Mouse (Mus musculus): ENCODE measurements around the gene Wdr75.

The Wdr75 gene

GRCm38 (mm10) chr1:45794969-45795908 is at the start of gene Wdr75:
TSS of gene Wdr75 (plus strand) at chr1:45795166.
- peak; percentile 91 for DNase-seq (ENCODE audit: extremely low read depth, insufficient read length, low spot score)

DNA sequence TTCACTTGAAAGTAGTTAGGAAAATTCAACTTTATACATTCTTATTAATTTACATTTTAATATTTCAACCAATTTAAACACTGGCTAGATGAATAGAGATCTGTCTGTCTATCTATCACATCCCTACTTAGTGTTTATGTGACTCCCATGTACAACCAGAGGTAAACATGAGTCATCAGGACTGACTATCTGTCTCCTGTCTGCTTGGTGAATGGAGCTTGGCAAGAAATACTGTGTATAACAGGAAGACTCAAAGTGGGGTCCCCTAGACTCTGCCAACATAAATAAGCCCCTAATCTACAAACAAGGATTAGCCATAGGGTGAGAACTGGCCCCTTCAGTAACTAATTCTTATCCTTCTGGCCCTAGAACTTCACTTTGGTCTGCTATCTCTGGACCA is 39.1 kb upstream of the Wdr75 start:
- DNase-seq (ENCODE audit: extremely low read depth, insufficient read length, low spot score): no peak

GRCm38 (mm10) chr1:45756707-45757106 is 38.3 kb upstream of the Wdr75 start:
- DNase-seq (ENCODE audit: extremely low read depth, insufficient read length, low spot score): peak; percentile 39

DNA sequence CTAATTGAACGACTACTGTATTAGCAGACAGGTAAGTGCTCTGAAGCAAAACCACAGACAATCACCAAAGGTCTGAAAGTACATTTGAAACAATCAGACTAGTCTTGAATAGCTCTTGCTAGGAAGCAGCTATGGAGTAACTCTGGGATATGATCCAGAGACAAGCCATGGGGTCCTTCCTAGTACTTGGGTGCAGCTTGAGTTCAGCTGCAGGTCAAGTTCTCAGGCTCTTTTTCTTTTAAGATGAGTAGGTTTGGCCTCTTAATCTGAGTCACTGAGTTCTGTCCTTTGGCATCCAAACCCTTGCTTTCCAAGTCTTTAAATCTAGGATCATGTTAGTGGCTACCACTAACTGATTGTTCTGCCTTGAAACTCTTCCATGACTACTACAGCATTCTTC is 37.0 kb upstream of the Wdr75 start:
- DNase-seq (ENCODE audit: extremely low read depth, insufficient read length, low spot score): no peak

DNA sequence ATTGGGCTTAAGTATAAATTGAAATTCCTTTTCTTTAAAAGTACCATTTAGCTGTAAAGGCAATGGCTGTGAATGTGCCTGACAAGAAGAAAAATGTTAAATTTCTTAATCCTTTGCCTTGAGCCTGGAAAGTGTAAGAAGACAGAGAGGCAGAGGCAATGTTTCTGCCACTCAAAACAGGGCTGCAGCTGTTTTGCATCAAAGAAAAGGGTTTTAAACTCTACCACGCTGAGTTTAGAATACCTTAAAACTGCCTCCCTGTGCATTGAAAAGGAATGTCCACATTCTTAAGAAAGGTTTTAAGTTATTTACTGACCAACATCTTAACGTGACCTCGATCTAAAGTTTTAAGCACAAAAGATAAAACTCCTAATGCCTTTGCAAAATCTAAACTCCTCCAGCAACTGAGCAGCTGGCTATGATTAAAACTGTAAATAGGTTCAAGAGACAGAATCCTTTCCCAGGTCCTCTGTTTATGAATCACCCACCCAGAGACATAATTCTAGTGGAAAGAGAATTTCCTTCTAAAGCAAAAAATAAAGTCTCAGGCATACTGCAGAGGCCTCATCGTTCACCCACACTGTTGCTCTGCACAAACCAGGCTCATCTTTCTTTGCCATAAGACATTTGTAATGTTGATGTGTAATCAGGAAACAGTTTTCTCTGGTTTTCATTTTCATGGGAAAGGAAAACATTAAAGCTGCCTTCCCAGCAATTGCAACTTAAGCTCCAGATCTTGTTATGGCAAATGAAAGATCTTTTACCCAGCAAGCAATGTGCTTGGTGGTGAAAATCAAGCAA is 34.1 kb upstream of the Wdr75 start:
- DNase-seq (ENCODE audit: extremely low read depth, insufficient read length, low spot score): no peak

DNA sequence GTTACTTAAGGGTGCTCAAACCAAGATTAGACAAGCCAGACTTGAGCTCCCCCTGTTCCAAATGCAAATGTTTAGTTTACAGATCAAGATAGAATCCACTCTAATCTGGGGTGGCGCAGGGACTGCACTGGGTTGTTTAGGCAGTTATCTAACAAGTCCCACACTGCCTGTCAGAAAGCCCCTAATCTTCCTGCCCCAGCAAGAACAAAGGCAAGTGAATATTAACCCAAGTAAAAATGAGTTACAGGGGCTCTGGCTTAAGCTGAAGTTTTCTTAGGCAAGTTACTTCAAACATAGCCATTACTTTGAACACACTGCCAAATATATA is 33.5 kb upstream of the Wdr75 start:
- no peak for DNase-seq (ENCODE audit: extremely low read depth, insufficient read length, low spot score)

DNA sequence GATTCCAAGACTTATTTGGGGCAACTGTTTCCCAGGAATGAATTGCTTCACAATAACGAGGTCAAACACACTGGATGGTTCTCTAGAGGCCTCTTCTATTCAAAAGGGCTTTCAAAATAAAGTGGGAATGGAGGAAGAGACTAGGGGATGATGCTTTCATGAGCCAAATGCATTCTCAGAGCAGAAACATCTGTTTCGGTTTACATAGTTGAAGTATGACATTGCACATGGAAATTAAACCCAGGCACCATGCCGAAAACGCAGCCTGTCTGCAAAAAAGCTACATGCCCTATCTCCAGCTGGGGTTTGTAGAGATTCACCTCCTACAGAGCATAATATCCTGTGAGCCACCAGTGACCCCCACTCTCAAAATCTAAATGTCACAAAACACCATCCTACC is 29.3 kb upstream of the Wdr75 start:
- DNase-seq (ENCODE audit: extremely low read depth, insufficient read length, low spot score): no peak

DNA sequence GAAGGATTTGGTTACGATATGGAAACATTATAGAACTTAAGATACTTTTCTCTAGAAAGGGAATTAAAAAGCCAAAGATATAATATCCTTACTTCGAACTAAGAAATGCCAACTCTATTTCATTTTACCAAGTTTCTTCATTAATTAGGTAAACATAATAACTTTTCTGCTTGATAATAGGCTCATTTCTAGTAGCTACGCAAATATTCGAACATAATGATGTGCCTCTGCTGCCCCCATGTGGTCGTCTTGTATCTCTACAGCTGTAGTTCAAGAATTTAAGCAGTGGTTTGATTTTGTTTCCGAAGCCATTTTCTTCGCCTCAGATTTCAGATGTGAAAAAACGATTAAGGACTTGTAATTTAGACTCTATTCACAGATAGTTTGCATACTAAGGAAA is 28.8 kb upstream of the Wdr75 start:
- DNase-seq (ENCODE audit: extremely low read depth, insufficient read length, low spot score): peak; percentile 13

- no peak for DNase-seq (ENCODE audit: extremely low read depth, insufficient read length, low spot score)
Observed at GRCm38 (mm10) chr1:45767533-45767932, 27.4 kb upstream of the Wdr75 start.

DNA sequence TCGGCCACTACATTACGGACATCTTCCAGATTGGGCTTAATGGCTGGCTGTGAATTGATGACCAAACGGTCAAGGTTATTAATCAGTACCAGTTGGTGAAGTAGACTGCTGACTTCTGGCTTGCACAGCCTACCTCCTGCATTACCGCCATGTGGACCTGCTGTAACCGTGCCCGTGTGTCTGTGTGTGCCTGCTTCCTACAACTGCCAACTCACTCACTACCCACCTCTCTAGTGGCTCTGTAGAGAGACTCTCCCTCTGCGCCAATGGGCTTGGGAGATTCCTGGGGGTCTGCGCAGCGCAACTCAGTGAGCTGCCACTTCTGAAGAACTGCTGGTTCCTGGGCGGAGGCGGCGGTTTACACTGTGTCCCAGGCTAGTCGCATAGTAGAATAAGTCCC is 25.6 kb upstream of the Wdr75 start:
- no peak for DNase-seq (ENCODE audit: extremely low read depth, insufficient read length, low spot score)

DNA sequence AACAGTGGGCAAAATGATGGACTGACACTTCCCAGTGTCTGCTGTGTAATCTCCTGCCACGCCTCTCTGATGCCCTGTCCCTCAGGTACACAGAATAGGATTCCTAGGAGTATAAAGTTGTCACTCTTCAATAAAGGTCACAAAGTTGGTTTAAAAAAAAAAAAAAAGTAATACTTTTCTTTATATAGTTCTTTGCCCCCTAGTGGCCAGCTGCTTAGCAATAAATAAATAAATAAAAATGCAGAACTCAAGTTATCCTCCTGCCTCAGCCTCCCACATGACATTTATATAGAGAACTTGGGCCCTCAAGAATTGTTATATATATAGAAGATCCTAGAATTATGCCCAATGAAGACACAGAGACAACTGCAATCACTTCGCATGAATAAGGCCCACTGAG is 24.9 kb upstream of the Wdr75 start:
- DNase-seq (ENCODE audit: extremely low read depth, insufficient read length, low spot score): no peak

DNA sequence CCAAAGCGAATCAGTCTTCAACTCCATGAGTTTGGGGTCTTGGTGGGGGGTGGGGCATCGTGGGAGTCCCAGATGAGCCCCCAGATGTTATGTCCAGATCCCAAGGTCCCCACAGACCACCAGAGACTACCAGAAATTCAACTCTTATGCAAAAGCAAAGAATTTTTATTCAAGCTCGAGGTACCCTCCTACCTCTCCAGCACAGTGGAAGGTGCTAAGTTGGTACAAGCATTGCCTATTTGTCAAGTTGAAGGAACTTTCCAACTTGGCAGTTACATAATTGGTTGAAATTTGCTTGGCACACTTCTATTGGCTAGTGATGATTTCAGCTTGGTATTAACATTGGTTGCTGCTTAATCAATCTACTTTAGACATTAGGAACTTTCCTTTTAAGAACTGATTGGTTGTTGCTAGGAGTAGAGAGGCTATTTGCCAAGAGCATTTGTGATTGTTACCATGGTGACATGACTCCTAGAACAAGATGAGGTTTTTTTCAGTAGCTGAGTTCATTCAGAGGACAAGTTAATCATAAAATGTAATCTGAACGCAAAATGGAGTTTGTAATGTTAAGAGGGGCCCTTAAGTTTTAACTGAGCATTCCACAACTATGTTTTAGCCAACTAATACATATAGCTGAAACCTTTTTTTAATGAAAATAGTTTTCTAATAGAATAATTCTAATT is 14.2 kb upstream of the Wdr75 start:
- DNase-seq (ENCODE audit: extremely low read depth, insufficient read length, low spot score): no peak

GRCm38 (mm10) chr1:45816889-45817288 is 21.9 kb downstream of the Wdr75 start:
- DNase-seq (ENCODE audit: extremely low read depth, insufficient read length, low spot score): no peak

- DNase-seq (ENCODE audit: extremely low read depth, insufficient read length, low spot score): no peak
Observed at GRCm38 (mm10) chr1:45818564-45818963, 23.6 kb downstream of the Wdr75 start.

- DNase-seq (ENCODE audit: extremely low read depth, insufficient read length, low spot score): no peak
Observed at GRCm38 (mm10) chr1:45824441-45824840, 29.5 kb downstream of the Wdr75 start.

DNA sequence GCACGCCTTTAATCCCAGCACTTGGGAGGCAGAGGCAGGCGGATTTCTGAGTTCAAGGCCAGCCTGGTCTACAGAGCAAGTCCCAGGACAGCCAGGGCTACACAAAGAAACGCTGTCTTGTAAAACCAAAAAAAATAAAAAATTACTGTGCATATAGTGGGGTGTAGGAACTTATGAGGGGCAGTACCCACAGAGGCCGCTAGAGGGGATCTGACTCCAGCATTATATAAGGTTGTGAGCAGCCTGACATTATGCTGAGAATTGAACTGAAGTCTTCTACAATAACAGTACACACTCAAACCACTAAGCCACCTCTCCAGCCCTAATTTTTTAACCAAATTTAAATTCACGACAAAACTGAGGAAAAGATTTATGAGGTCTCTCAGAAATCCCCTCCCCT is 30.2 kb downstream of the Wdr75 start:
- DNase-seq (ENCODE audit: extremely low read depth, insufficient read length, low spot score): peak; percentile 30

DNA sequence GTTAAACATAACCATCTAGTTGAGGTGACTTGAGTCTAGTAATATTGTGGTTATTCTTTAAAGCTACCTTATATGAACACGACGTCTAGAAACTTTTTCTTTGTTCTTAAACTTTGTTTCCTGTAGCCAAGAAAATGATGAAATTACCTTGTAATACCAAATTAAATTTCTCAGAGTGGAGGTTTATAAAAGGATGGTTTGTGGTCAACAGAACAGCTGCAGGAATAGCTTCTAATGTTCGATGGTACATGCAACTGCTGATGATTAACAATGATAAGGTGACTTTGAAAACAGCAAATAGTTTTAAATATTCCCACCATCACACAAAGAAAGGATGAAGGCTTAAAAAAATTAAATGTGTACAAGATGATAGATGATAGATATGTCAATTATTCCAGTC is 30.7 kb downstream of the Wdr75 start:
- DNase-seq (ENCODE audit: extremely low read depth, insufficient read length, low spot score): no peak

DNA sequence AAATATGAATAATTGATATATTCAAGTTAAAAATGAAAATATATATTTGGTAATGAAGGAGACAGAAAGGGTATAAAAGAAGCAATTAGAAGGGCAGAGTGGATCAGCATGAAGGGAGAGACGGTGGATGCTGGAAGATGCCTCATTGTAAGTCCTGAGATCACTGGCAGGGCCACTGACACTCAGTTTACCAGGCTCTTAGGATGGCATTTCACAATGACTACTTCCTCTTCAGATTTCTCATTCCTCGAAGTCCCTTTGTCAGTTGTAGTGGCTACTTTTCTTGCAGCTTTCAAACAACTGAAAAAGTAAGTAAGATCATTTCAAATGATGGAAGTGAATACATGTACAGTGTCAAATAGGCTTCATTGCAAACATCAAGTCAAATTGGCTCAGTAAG is 31.2 kb downstream of the Wdr75 start:
- no peak for DNase-seq (ENCODE audit: extremely low read depth, insufficient read length, low spot score)

DNA sequence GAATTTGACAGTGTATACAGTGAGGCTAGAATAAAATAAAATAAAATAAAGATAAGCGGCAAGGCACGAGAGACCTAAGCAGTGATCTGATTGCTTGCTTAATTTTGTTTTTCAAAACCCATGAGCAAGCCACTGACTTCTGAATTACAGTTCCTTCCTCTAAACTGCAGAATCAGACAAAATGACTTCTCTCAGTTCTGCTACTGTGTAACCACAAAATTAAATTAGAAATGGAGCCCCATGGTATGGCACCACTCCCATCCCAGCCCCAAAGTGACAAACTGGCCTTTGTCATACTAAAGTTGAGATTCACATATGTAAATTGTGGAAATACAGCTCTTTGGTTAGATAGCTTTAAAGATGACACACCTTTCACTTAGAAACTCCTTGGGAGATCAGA is 31.8 kb downstream of the Wdr75 start:
- DNase-seq (ENCODE audit: extremely low read depth, insufficient read length, low spot score): no peak

DNA sequence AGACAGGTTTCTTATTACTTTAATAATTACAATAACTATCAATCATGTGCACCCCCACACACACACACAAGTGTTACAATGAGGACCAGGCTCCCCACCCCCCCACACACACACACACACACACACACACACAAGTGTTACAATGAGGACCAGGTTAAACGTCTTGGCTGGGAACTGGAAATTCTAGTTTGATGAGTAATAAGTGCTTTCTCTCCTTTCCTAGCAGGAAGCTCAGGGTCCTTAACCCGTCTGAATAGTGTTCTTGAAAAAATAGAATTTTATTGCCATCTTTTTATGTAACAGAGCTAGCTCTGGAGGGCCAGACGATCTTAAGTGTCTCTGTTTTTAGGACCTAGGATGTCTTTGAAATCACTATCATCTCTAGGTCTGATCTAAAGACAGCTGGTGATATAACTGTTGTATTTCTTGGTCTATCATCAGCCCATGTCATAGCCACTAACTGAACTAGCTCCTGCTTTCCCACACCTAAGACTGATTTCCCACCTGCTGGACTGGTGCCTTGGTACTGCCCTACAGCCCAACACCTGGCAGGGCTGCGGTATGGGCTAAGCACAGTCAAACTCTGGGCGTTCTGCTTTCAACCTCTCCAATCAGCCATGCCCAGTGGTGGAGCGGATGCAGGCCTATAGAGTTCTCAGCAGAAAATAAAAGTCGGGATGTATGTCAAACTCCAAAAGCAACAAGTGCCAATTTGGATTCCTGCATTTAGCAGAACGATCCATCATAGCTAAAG is 35.7 kb downstream of the Wdr75 start:
- DNase-seq (ENCODE audit: extremely low read depth, insufficient read length, low spot score): no peak

All from 3134 (cell line).